Mouse (Mus musculus) bone marrow macrophage, adult 2 months (primary cell): Measurements from ENCODE around the gene Cstad.

Experiments used
- CTCF ChIP-seq: IDR thresholded peaks from 2 replicates; pipeline ENCODE4 v1.5.1; 2012; ENCODE audit warnings: low read depth, mild to moderate bottlenecking, low read length, moderate library complexity
- POLR2A ChIP-seq: IDR thresholded peaks from 2 replicates; pipeline ENCODE4 v1.6.1; 2012; ENCODE audit warnings: mild to moderate bottlenecking, low read depth, low read length, borderline replicate concordance

- no peak for TF ChIP-seq CTCF
- TF ChIP-seq POLR2A, result no peak
These were observed 57.0 kb downstream of the Cstad start for GRCm38 (mm10) chr2:30651831-30652230.
